Mouse (Mus musculus) brain, embryonic 18.5 days (tissue): ENCODE data around the gene Mylpf.
A peak's percentile ranks its signal among the peaks of the same experiment; 100 is the strongest.

ENCODE experiments used
- DNase-seq: peaks from one replicate; pipeline ENCODE4 v3.0.0-alpha.2; 2012; ENCODE audit warnings: low read depth, low spot score

Gene Mylpf

GRCm38 (mm10) chr7:127259186-127259905 is 50.7 kb downstream of the Mylpf start:
- DNase-seq: no peak

DNA sequence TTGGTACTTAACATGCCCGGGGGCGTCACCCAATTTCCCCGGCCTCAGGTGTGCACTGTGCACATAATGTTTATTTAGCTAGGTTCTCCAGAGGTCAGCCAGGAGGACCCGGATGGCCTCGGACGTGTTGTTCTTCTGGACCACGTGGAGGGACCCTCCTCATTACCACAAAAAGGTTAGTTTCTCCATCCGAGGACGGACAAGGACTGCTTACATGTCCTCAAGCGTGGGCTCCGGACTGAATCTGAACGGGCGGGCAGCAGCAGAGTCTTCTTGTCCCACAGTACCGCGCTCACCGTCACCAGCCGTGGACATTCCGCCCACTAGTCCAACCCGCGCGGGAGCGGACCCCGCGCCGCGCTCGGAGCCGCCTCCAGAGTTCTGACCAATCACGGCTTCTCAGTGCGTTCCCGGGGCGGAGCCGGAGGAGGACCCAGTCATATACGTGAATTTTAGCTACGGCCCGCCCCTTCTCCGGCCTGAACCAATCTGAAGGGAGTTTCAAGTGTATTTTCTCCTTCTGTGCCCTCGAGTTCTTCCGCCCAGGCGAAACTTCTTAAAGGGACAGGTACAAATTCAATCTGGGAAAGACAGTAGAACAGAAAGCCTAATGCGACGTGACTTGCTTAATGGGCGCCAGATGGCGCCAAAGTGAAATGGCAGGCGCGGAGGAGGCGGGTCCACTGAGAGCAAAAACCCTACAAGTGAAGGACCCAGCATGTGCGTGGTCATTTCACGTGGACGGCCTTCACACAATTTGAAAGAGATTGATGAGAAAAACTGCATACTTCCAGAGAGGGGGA is 51.8 kb downstream of the Mylpf start, which contains the start of gene Dctpp1:
Gene Dctpp1, minus strand, starts transcription at position 401 of the 803 bp plus-strand sequence.
- peak; percentile 98 for DNase-seq

- no peak for DNase-seq
These were observed 53.7 kb downstream of the Mylpf start for GRCm38 (mm10) chr7:127262218-127262961.

GRCm38 (mm10) chr7:127263526-127263925 is 54.8 kb downstream of the Mylpf start:
- no peak for DNase-seq
